Mouse (Mus musculus) hindbrain, embryonic 14.5 days (tissue): ENCODE results near the gene Myl10. TPM values are rescaled to one million over a fixed set of nuclear protein-coding genes. Genes with fewer than 3 reads are reported as not detected.

Experiments used
- ATAC-seq: fragments of 200-750 bp; cut with Nextera tagmentation; 2 replicates; pipeline ENCODE4 v1.8.0; 2017; ENCODE audit warnings: moderate number of reproducible peaks, mild to moderate bottlenecking, moderate TSS enrichment, moderate library complexity; ENCODE audit not compliant: low FRiP score
- DNase-seq: peaks from one replicate; pipeline ENCODE4 v3.0.0-alpha.2; 2015; ENCODE audit warnings: low spot score
- H3K27ac ChIP-seq: fragments of 300-500 bp; sonication (generic); 2 replicates; pipeline ENCODE4 v1.5.1; 2014; ENCODE audit warnings: mild to moderate bottlenecking, moderate library complexity
- H3K27me3 ChIP-seq: fragments of 300-500 bp; sonication (generic); 2 replicates; pipeline ENCODE4 v1.6.1; 2014; ENCODE audit warnings: mild to moderate bottlenecking, low read length, mixed read lengths; ENCODE audit not compliant: control insufficient read depth, insufficient read depth
- H3K36me3 ChIP-seq: fragments of 300-500 bp; sonication (generic); replicated peaks from 2 replicates; pipeline ENCODE4 v1.6.1; 2014; ENCODE audit not compliant: control insufficient read depth, insufficient read depth
- H3K4me1 ChIP-seq: fragments of 300-500 bp; sonication (generic); replicated peaks from 2 replicates; pipeline ENCODE4 v1.6.1; 2014; ENCODE audit warnings: antibody characterized with exemption, low read length, mixed read lengths; ENCODE audit not compliant: control insufficient read depth, insufficient read depth
- H3K4me2 ChIP-seq: fragments of 300-500 bp; sonication (generic); replicated peaks from 2 replicates; pipeline ENCODE4 v1.6.1; 2014; ENCODE audit warnings: mild to moderate bottlenecking, moderate library complexity
- H3K4me3 ChIP-seq: fragments of 300-500 bp; sonication (generic); replicated peaks from 2 replicates; pipeline ENCODE4 v1.5.1; 2014; ENCODE audit warnings: mild to moderate bottlenecking, low read length
- H3K9ac ChIP-seq: fragments of 300-500 bp; sonication (generic); 2 replicates; pipeline ENCODE4 v1.6.1; 2014
- H3K9me3 ChIP-seq: fragments of 300-500 bp; sonication (generic); 2 replicates; pipeline ENCODE4 v1.6.1; 2016; ENCODE audit warnings: low read length; ENCODE audit not compliant: control insufficient read depth
- WGBS: fragments of 180-500 bp; shearing (Covaris S2); extraction: QIAGEN DNeasy Blood & Tissue Kit; methylation state at CpG from one replicate; pipeline ENCODE4 v1.1.7; 2014; 5-methylcytosine and 5-hydroxymethylcytosine counted together
- polyA plus RNA-seq: library from polyadenylated mRNA; unstranded; fragments of >200 nt; fragmentation: Nextera tagmentation; extraction: Ambion mirVana; gene quantifications from 2 replicates; pipeline ENCODE4 v1.2.1, GENCODE M21; 2014

Myl10 gene
- polyA plus RNA-seq, 1 experiment from 2014 or later = not detected

- WGBS = 88% methylated on average over 18 of the region's 18 CpGs
- no peak overlapping the region for H3K4me3 ChIP-seq
- ATAC-seq (no peak), DNase-seq (no peak)
- H3K4me1 ChIP-seq = no peaks in the 10 kb centered on the region
- H3K27ac ChIP-seq = no peak overlapping the region
- H3K4me2 ChIP-seq = no peak overlapping the region
- peaks cover 5% of the 10 kb centered on the region; the same call in 1 of the 2 replicates for H3K9me3 ChIP-seq
- H3K27me3 ChIP-seq = no peaks in the 10 kb centered on the region
- no peaks in the 10 kb centered on the region for H3K36me3 ChIP-seq
- H3K9ac ChIP-seq = no peak overlapping the region
These were observed 16.5 kb upstream of the Myl10 start for GRCm38 (mm10) chr5:136676315-136677030.

GRCm38 (mm10) chr5:136678840-136679348 is 14.1 kb upstream of the Myl10 start:
- ATAC-seq (no peak), DNase-seq (no peak)
- Histone ChIP-seq H3K9ac (no peak overlapping the region), H3K4me1 (no peaks in the 10 kb centered on the region), H3K27me3 (no peaks in the 10 kb centered on the region), H3K9me3 (peaks cover 5% of the 10 kb centered on the region; the same call in 1 of the 2 replicates), H3K27ac (no peak overlapping the region), H3K4me3 (no peak overlapping the region), H3K4me2 (no peak overlapping the region), H3K36me3 (no peaks in the 10 kb centered on the region)
- 70% methylated on average over 6 of the region's 6 CpGs for WGBS

GRCm38 (mm10) chr5:136686349-136686748 is 6.6 kb upstream of the Myl10 start:
- DNase-seq (no peak), ATAC-seq (no peak)
- Histone ChIP-seq H3K4me3 (no peak overlapping the region), H3K36me3 (no peaks in the 10 kb centered on the region), H3K27ac (no peak overlapping the region), H3K27me3 (no peaks in the 10 kb centered on the region), H3K9ac (no peak overlapping the region), H3K9me3 (no peaks in the 10 kb centered on the region), H3K4me1 (no peaks in the 10 kb centered on the region), H3K4me2 (no peak overlapping the region)
- 95% methylated on average over 4 of the region's 4 CpGs for WGBS

- DNase-seq (no peak), ATAC-seq (no peak)
- Histone ChIP-seq H3K27me3 (no peaks in the 10 kb centered on the region), H3K4me3 (no peak overlapping the region), H3K9ac (no peak overlapping the region), H3K9me3 (no peaks in the 10 kb centered on the region), H3K4me2 (no peak overlapping the region), H3K36me3 (no peaks in the 10 kb centered on the region), H3K27ac (no peak overlapping the region), H3K4me1 (no peaks in the 10 kb centered on the region)
- 72% methylated on average over 7 of the region's 7 CpGs for WGBS
These were observed 5.4 kb upstream of the Myl10 start for GRCm38 (mm10) chr5:136687561-136687960.

- no peak overlapping the region for H3K4me3 ChIP-seq
- no peaks in the 10 kb centered on the region for H3K4me1 ChIP-seq
- ATAC-seq (no peak), DNase-seq (no peak)
- no peak overlapping the region for H3K9ac ChIP-seq
- H3K27ac ChIP-seq = no peak overlapping the region
- H3K4me2 ChIP-seq = no peak overlapping the region
- 81% methylated on average over 6 of the region's 6 CpGs for WGBS
- H3K27me3 ChIP-seq = no peaks in the 10 kb centered on the region
- no peaks in the 10 kb centered on the region for H3K36me3 ChIP-seq
- H3K9me3 ChIP-seq = no peaks in the 10 kb centered on the region
These were observed 4.1 kb upstream of the Myl10 start for GRCm38 (mm10) chr5:136688841-136689240.

- no peak overlapping the region for H3K27ac ChIP-seq
- no peak for DNase-seq
- no peak overlapping the region for H3K4me3 ChIP-seq
- H3K36me3 ChIP-seq = no peaks in the 10 kb centered on the region
- no peaks in the 10 kb centered on the region for H3K9me3 ChIP-seq
- no peak overlapping the region for H3K4me2 ChIP-seq
- no peaks in the 10 kb centered on the region for H3K27me3 ChIP-seq
- ATAC-seq = no peak
- H3K9ac ChIP-seq = no peak overlapping the region
- WGBS = 85% methylated on average over 3 of the region's 3 CpGs
- no peaks in the 10 kb centered on the region for H3K4me1 ChIP-seq
These were observed 1.8 kb upstream of the Myl10 start for GRCm38 (mm10) chr5:136691170-136691569.

GRCm38 (mm10) chr5:136693418-136693817 is 472 bp downstream of the Myl10 start:
- 76% methylated on average over 7 of the region's 7 CpGs for WGBS
- Histone ChIP-seq H3K9me3 (no peaks in the 10 kb centered on the region), H3K9ac (no peak overlapping the region), H3K27ac (no peak overlapping the region), H3K4me3 (no peak overlapping the region), H3K4me2 (no peak overlapping the region), H3K27me3 (no peaks in the 10 kb centered on the region), H3K4me1 (no peaks in the 10 kb centered on the region), H3K36me3 (no peaks in the 10 kb centered on the region)
- ATAC-seq (no peak), DNase-seq (no peak)

- H3K36me3 ChIP-seq = no peaks in the 10 kb centered on the region
- no peak overlapping the region for H3K4me3 ChIP-seq
- no peak overlapping the region for H3K4me2 ChIP-seq
- H3K27ac ChIP-seq = no peak overlapping the region
- ATAC-seq (no peak), DNase-seq (no peak)
- no peaks in the 10 kb centered on the region for H3K4me1 ChIP-seq
- no peaks in the 10 kb centered on the region for H3K27me3 ChIP-seq
- 76% methylated on average over 6 of the region's 6 CpGs for WGBS
- H3K9ac ChIP-seq = no peak overlapping the region
- H3K9me3 ChIP-seq = no peaks in the 10 kb centered on the region
These were observed 2.0 kb downstream of the Myl10 start for GRCm38 (mm10) chr5:136694976-136695375.

GRCm38 (mm10) chr5:136696516-136696915 is 3.6 kb downstream of the Myl10 start:
- DNase-seq (no peak), ATAC-seq (no peak)
- Histone ChIP-seq H3K4me3 (no peak overlapping the region), H3K27ac (no peak overlapping the region), H3K27me3 (no peaks in the 10 kb centered on the region), H3K4me1 (no peaks in the 10 kb centered on the region), H3K9me3 (no peaks in the 10 kb centered on the region), H3K36me3 (no peaks in the 10 kb centered on the region), H3K4me2 (no peak overlapping the region), H3K9ac (no peak overlapping the region)
- 79% methylated on average over 5 of the region's 5 CpGs for WGBS
